Mouse (Mus musculus) T-cell, adult 2 months (primary cell): ENCODE measurements around the gene Emid1.
"Not testable (repeated sequence)": the region's sequence is repeated elsewhere in the genome, so short reads cannot be mapped to it uniquely, and the experiment has no call there.

Experiments used
- DNase-seq: peaks from one replicate; pipeline ENCODE4 v3.0.0; 2022; ENCODE audit warnings: low spot score

Gene Emid1

DNA sequence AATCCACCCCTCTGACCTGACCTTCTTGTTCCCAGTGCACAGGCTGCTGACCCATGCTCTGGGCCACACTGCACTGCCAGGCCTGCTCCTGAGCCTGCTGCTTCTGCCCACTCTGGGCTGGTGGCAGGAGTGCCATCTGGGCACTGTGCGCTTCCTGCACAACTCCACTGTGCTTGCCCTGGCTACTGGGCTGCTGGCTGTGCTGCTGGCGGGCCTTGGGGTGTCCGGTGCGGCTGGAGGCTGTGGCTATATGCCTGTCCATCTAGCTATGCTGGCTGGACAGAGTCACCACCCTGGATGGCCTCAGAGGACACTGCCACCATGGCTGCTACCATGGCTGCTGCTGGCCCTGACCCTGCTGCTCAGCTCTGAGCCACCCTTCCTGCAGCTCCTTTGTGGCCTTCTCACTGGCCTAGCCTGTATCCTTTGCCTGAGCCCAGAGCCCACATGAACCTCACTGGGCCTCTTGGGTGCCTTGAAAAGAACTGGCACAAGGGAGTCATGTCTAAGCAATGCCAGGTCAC, 48.0 kb downstream of the Emid1 start:
- no peak for DNase-seq

DNA sequence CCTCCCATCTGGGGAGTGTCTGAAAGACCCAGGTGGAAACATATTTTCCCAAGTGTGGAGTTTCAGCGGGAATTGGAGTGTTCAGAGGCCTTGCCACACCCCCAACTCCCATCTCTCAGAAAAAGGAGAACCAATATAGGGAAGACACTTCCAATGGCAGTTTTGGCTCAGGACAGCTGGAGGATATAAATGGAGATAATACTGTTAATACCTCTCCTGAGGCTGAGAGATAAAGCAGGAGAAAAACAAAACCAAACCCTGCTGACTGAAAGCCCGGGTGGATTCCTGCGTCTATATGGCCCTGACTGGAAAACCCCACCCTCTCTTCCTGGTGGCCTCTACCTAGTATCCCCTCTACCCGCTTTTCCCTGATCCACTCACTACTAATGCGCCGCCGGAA, 49.7 kb downstream of the Emid1 start:
- no peak for DNase-seq

DNA sequence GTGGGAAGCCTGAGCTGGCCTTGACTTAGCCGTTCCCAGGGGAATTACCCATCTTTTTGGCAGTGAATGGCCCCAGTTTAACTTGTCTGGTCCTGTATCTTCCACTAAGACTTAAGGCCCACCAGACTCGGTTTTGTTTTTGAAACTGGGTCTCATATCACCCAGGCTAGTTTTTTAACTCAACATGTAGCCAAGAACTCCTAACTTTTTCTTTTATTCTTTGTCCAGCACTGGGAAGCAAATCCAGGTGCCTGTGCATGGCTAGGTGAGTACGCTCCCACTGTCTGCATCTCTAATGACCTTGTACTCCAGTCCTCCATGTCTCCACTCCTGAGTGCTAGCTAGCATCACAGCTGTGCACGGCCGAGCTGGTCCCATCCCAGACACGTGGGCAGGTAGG, 50.4 kb downstream of the Emid1 start:
- no peak for DNase-seq

DNA sequence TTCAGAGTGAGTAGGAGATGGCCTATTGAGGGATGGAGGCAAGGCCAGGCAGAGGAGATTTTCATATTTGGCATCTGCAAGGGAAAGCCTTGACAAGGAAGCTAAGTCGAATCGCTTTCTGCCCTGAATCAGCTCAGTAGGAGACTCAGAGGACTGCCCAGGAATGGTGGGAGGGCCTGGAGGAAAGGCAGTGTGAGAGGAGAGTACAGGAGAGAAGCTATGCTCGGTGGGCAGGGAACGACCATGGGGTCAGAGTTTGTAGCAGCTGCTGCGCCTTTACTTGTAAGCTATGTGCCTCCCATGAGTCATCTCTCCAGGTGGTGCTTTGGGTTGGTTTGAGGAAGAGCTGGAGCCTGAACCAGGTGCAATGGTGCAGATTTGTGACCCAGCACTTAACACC, 51.3 kb downstream of the Emid1 start:
- no peak for DNase-seq

DNA sequence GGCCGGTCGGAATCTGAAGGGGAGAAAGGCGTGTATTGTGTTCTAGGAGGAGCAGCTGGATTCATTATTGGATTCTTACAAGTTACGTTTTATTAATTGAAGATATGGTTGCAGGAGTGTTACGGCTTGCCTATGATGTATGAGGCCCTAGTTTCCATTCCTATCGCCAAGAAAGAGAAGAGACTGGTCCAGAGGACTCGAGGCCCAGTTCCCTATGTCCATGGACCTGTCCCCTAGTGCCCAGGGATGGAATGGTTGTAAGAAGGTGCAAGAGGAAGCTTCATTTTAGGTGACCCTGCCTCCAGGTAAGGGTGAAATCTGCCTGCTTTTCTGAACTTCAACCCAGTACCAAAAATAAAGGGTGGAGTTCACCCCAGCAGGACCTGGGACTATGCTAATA, 51.8 kb downstream of the Emid1 start:
- DNase-seq: no peak

DNA sequence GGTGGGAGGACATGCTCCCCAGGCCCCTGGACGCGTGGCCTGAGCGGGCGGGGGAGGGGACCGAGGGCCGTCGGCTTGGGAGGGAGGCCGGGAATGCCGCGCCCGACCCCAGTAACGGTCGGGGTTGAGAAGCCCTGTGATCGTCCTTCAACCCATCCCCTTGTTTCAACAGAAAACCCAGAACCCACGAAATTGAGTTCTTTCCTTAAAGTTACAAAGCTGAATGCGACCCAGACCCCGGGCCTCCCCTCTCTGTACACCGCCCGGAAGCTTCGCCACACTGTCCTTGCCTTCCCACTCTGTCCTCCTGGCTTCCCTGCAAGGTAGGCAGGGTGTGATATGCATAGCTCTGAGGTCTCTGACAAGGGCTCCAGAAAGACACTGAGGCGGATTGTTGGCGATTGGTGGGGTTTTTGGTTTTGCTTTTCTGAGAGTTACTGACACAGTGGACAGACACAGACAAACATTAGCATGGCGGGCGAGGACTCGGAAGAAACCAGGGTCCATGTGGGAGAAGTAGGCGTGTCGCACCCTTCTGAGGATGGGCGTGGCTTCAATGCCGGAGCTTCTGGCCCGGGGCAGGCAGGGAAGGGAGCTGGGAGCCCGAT, 52.4 kb downstream of the Emid1 start:
- DNase-seq: peak; percentile 56

DNA sequence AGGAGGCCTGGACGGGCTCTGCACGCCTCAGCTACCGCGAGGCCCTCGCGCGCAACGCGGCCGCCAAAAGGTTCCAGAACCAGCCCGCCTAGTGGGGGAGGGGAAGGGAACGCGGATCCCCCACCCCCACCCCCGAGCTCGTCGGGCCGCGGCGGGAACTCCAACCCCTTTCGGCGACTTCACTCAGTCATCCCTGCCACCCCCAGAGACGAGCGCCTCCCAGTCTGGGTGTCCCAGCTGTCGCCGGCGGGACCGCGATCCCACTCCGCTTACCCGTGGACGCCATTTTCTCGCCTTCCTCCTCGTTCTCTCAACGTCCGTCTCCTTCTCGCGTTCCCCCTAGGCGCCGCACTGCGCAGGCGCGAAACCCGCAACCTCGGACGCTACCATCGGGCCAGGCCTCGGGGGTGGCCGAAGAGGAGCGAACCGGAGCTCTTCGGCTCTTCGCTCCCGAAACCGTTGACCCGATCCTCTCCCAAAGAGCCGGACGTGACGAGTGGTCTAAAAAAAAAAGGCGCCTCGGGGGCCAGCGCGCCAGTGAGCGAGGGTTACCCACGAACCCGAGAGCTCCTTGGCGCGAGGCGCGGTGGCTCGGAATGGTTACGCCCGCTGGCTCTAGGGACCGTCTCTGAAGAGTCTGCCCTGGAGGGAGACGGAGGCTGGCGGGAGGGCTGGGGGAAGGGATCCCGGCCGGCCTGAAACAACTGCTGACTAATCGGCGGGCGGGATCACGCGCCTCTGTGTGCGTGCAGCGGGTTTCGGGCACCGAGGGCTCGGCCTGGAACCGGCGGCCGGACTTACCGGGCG, 53.1 kb downstream of the Emid1 start, which contains the start of the genes Rhbdd3 and Ewsr1:
Gene Rhbdd3 (plus strand): TSS at position 191 of the 807 bp plus-strand sequence.
Gene Ewsr1 (minus strand): TSS at position 531 of the 807 bp plus-strand sequence.
- peak; percentile 97 for DNase-seq

DNA sequence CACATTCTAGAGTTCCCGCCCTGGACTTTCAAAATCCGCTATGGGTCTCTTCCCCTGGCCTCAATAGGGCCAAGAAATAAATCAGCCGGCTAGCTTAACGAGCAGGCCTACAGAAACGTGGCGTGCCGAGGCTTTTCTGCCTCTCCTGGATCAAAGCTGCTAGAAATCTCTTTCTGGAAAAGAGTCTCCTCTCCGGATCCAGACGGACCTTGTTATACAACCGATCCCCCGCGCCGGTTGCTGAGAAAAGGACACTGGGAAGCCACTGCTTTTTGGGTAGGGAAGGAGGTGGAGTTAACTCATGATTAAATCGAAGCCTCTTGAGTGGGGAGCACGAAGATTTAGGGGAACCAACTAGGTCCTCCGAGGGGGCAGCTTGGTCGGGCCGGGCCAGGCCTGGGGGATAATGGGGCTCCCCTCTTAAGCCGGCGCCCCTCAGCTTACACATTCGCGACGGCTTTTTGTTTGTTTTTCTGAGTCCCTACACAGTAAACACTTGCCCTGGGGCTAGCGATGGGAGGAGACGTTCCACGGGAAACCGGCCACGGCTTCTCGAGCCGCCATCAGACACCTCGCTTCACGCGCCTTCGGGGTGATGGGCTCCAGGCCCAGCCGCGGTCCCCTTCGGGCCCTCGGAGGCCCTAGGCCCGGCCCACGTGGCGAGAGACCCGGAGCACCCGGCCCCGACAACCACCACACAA, 53.9 kb downstream of the Emid1 start:
- DNase-seq: peak; percentile 21

DNA sequence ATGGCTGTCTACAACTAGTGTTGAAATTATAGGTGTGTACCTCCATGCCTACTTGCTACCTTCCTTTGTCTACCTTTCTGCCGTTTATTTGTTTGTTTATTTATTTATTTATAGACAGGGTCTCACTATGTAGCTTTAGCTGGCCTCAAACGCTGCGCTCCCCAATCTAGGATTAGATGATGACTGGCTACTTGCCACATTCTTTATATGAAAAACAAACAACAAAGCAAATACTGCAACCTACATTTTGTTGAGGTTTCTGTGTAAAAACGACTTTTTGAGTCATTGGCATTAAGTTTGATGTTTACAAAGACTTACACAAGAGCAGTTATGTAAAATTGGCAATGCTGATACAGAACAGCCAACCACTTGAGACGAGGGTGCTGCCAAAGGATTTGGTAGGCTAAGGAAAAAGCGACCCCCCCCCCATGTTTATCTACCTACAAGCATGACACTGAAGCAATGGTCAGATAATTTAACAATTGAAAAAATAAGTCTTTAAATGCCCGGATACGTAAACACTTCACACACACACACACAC, 55.5 kb downstream of the Emid1 start:
- no peak for DNase-seq

DNA sequence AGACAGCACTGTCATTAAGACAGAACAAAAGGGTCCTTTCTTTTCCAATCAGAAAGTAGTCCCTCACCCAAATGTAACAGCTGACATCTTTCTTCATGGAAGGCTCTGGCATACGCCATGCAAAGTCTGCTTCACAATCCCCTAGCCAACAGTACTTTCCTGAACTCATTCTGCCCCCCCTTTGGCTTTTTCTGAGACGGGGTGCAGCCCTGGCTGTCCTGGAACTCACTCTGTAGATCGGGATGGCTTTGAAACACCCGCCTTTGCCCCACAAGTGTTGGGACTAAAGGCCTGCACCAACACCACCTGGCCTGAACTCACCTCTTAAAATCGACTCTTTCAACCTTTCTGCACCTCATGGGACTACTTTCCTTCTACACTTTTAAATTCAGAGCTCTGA, 56.2 kb downstream of the Emid1 start:
- no peak for DNase-seq

DNA sequence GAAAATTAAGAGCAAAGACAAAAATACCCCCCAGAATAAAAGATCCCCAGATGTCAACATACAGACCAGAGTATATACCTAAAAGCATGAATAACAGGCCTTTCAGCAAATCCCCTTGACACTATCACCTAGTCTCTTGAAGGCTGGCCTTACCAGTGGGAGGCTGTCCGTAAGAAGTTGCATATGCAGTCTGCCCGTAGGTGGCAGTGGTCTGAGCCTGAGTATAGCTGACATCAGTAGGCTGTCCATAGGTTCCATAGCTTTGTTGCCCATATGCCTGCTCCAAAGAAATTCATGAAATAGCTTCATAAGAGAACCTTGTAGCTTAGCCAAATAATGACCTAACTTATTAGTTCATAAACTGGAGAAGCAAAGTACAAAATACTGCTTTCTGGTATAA, 60.4 kb downstream of the Emid1 start:
- DNase-seq: no peak

DNA sequence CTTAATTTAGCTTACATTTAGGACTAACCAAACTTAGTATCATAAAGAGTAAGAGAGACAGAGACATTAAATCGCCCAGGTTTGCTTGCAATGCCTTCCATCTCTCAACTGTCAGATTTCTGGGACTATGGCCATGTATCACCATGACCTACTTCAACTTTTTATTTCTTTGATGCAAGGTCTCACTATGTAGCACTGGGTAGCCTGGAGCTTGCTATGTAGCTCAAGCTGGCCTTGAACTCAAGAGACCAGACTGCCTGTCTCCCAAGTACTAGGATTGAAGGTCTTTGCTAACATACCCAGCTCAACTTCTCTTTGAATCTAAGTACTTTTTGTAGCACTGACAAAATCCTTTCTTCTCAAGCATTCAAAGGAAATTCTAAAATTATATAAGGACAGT, 62.9 kb downstream of the Emid1 start:
- DNase-seq: no peak

DNA sequence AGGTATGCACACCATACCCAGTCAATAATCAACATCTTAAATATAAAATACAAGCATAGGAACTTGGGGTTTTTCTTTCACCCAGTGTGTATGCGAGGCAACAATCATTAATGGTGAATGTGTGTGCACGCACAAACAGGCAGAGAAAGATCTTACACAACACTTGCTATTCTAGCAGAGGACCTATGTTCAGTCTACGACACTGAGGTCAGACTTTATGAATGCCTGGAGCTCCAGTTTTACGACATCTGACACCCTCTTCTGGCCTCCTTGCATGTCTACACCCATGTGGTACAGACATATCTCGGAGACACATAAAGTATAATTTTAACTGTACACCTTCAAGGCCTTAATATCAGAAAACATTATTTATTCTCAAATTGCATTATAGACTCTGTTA, 75.2 kb downstream of the Emid1 start:
- not testable (repeated sequence) for DNase-seq

DNA sequence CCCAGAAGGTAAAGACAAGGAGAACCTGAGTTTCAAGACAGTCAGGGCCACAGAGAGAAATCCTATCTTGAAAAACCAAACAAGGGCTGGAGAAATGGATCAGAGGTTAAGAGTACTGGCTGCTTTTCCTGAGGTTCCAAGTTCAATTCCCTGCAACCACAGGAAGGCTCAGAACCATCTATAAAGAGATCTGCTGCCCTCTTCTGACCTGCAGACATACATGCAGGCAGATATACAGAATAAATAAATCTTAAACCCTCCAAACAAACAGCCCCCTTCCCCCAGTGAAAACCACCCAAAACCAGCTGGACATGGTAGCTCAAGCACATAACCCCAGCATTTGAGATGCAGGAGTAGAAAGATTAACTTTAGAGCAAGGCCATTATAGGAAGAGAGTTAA, 76.3 kb downstream of the Emid1 start:
- DNase-seq: no peak

DNA sequence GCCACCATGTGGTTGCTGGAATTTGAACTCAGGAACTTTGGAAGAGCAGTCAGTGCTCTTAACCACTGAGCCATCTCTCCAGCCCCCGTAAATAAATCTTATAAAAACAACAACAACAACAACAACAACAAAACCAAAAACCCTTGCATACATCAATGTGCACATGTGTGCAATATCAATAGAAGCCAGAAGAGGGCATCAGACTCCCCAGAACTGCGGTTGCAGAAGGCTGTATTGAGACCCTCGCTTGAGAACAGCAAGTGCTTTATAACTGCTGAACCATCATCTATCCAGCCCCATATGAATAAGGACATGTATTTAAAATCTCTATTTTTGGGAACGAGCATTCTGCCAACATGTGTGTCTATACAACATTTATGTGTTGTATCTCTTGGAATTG, 77.2 kb downstream of the Emid1 start:
- DNase-seq: peak; percentile 34

DNA sequence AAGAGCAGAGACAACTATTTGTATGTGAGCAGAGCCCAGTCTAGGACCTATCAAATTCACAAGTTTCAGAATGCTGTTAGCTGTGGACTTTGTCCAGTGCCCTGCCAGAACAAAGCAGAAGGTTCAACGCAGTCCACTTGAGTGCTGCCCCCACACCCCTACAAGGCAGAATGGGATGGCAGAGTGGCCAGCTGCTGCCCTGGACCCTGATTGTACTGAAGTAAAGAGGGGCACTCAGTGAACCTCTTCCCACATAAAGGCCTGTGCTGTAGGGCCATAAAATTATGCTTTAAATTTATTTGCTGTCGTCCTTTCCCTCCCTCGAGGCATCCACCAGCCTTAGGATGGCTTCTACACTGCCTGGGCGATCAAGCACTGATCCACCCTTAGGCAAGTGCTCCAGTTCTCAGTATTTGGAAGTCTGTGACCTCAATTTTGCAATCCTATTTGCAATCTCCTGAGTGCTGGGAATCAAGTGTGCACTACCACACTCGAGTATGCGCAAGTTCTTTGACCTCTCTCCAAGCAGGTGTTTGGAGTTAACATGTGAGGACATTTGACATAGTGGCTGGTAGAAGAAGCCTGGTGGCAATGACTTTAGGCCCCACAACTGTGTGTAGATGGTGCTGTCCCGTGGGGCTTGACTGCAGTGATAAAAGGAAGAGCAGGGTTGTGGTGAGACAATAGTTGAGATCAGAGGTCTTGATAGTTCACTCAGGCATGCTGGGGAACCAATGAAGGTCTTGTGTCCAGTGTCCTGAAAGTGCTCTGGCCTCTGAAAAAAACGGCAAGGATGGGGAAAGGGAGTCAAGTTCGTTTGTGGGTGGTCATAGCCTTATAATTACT, 83.7 kb downstream of the Emid1 start:
- DNase-seq: no peak

DNA sequence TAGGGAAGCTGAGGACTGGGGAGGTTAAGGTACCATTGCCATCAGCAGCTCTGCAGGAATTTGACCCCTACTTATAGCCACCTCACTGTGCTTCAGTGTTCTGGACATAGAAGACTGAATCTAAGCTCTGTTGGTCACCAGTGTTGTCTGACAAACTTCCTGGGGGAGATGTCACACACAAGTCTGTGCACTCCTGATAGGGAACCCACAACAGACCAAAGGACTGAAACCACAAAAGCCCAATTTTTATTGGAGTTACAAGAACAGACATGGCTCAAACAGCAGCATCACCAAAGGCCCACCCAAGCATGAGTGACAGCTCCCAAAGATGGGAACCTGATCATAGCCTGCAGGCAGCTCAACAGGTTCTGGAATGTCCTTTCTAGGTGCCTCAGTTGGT, 85.0 kb downstream of the Emid1 start:
- DNase-seq: no peak

DNA sequence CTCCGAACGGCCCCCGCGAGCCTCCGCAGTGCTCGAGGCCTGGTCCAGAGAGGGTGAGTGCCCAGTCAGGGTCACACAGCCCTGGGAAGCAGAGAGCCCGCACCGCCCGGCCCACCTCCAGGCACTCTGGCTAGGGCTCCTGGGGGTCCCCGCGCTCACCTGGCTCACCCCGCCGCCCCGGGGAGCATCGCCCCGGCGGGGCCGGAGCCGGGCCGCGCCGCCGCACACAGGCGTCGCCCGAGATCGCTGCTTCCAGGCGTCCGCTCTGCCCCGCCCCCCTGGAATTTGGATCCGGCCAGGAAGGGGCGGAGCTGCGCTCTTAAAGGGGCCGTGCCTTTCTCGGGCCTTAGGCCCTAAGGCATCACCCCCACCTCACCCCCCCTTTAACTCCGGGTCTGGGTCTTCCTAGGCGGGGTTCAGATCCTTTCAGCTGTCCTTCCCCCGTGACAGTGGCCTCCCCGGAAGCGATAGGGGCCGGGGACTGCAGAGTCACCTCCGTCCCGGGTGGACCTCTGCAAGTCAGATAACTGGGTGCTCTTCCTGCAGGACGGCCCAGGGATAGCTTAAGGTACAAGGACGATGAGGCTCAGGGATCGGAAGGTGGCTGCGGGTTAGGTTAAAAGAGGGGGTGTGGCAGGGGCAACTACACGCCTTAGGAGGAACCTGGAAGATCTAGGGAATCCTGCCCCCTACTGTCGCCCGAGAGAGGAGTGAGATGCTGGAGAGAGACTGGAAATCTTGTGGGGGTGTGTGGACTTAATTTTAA, 86.8 kb downstream of the Emid1 start, which contains the start of gene Gas2l1:
Gene Gas2l1 (minus strand): TSS at position 272 of the 766 bp plus-strand sequence.
- peak; percentile 30 for DNase-seq

DNA sequence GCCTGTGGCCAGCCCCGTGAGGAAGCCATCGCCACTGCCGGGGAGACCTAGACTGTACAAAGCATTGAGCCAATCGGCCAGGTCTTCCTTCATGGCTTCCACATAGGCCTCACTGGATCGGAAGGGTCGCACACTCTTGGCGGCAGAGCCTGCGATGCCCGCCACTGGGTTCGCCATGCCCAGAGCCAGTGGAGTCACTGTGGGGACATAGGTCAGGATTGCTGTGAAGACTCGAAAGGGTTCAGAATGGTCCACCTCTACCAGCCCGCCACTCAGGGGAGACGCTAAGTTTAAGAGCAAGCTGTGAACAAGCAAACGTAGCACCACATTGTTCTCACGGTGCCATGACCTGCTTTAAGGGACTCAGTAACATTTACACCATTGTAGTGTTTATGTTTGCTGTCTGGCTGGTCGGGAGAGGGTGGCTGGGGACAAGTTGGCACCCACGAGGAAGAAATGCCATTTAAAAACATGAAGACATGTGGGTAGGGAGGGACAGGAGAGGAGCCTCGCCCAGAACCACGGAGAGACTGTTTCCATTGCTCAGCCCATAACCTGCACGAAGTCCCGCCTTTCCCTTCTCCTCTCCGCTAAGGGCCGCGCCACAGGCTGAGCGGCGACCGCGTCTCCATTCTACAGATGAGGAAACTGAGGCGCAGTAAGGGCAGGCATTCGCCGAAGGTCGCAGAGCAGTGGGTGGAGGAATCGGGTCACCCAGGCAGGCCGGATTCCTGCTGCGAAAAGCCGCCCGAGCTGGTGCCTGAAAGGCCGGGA, 87.6 kb downstream of the Emid1 start:
- no peak for DNase-seq
